Mouse (Mus musculus) hindbrain, embryonic 14.5 days (tissue): ENCODE data around the gene Thap2. TPM values are rescaled to one million over a fixed set of nuclear protein-coding genes. Genes with fewer than 3 reads are reported as not detected.

Source experiments
- ATAC-seq: fragments of 200-750 bp; cut with Nextera tagmentation; 2 replicates; pipeline ENCODE4 v1.8.0; 2017; ENCODE audit warnings: moderate number of reproducible peaks, mild to moderate bottlenecking, moderate TSS enrichment, moderate library complexity; ENCODE audit not compliant: low FRiP score
- DNase-seq: peaks from one replicate; pipeline ENCODE4 v3.0.0-alpha.2; 2015; ENCODE audit warnings: low spot score
- H3K27ac ChIP-seq: fragments of 300-500 bp; sonication (generic); 2 replicates; pipeline ENCODE4 v1.5.1; 2014; ENCODE audit warnings: mild to moderate bottlenecking, moderate library complexity
- H3K27me3 ChIP-seq: fragments of 300-500 bp; sonication (generic); 2 replicates; pipeline ENCODE4 v1.6.1; 2014; ENCODE audit warnings: mild to moderate bottlenecking, low read length, mixed read lengths; ENCODE audit not compliant: control insufficient read depth, insufficient read depth
- H3K36me3 ChIP-seq: fragments of 300-500 bp; sonication (generic); replicated peaks from 2 replicates; pipeline ENCODE4 v1.6.1; 2014; ENCODE audit not compliant: control insufficient read depth, insufficient read depth
- H3K4me1 ChIP-seq: fragments of 300-500 bp; sonication (generic); replicated peaks from 2 replicates; pipeline ENCODE4 v1.6.1; 2014; ENCODE audit warnings: antibody characterized with exemption, low read length, mixed read lengths; ENCODE audit not compliant: control insufficient read depth, insufficient read depth
- H3K4me2 ChIP-seq: fragments of 300-500 bp; sonication (generic); replicated peaks from 2 replicates; pipeline ENCODE4 v1.6.1; 2014; ENCODE audit warnings: mild to moderate bottlenecking, moderate library complexity
- H3K4me3 ChIP-seq: fragments of 300-500 bp; sonication (generic); replicated peaks from 2 replicates; pipeline ENCODE4 v1.5.1; 2014; ENCODE audit warnings: mild to moderate bottlenecking, low read length
- H3K9ac ChIP-seq: fragments of 300-500 bp; sonication (generic); 2 replicates; pipeline ENCODE4 v1.6.1; 2014
- H3K9me3 ChIP-seq: fragments of 300-500 bp; sonication (generic); 2 replicates; pipeline ENCODE4 v1.6.1; 2016; ENCODE audit warnings: low read length; ENCODE audit not compliant: control insufficient read depth
- WGBS: fragments of 180-500 bp; shearing (Covaris S2); extraction: QIAGEN DNeasy Blood & Tissue Kit; methylation state at CpG from one replicate; pipeline ENCODE4 v1.1.7; 2014; 5-methylcytosine and 5-hydroxymethylcytosine counted together
- polyA plus RNA-seq: library from polyadenylated mRNA; unstranded; fragments of >200 nt; fragmentation: Nextera tagmentation; extraction: Ambion mirVana; gene quantifications from 2 replicates; pipeline ENCODE4 v1.2.1, GENCODE M21; 2014

Gene Thap2
- polyA plus RNA-seq, 1 experiment from 2014 or later = 16.5 TPM

DNA sequence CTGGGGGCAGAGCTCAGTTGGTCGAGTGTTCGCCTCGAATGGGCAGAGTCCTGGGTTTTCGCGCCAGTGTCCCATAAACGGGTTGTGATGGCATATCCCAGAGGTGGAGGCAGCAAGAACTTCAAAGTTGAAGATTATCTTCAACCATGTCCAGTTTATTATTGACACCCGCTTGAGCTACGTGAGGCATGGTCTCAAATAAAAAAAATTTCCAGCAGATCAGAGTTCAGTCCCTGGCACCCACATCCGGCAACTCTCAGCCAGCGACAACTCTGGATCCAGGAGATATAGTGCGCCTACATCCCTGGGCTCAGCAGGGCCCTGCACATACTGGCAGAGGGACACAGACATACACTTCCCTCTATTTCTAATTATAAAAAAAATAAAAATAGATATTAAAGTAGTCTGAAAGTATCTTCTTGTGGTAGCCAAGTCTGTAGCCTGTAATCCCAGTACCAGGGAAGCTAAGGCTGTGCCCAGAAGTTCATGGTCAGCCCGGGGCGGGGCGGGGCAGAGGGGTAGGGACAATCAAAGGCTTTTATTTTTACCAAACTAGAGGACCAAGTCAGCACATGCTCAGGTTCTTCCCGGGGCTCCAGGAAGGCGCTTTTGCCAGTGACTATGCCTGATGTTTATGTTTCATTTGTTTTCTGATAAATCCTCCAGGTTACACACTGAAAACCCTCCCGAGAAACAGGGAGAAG, 25.9 kb downstream of the Thap2 start:
- Histone ChIP-seq H3K4me3 (no peak overlapping the region), H3K36me3 (peaks cover 31% of the 10 kb centered on the region), H3K27ac (no peak overlapping the region), H3K27me3 (no peaks in the 10 kb centered on the region), H3K9ac (no peak overlapping the region), H3K9me3 (no peaks in the 10 kb centered on the region), H3K4me2 (no peak overlapping the region), H3K4me1 (peaks cover 23% of the 10 kb centered on the region; the same call in 1 of the 2 replicates)
- WGBS = 93% methylated on average over 17 of the region's 17 CpGs
- no peak for DNase-seq
- no peak for ATAC-seq

DNA sequence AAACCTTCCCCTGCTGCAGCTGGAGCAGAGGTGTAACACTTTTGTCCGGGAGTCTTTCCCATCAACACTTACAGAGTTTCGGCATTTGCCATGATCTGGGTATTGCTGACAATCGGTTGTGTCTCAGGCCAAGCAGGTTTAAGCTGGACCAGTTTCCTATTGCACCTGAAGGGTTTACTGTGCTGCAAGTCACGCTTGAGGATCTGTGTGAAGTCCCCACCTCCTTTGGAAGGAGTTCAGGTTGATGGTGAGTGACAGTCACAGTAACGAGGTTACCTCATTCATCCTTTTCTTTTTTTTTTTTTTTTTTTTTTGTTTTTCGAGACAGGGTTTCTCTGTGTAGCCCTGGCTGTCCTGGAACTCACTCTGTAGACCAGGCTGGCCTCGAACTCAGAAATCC, 28.1 kb downstream of the Thap2 start:
- no peak overlapping the region for H3K9ac ChIP-seq
- H3K4me3 ChIP-seq = no peak overlapping the region
- H3K27ac ChIP-seq = no peak overlapping the region
- H3K4me2 ChIP-seq = no peak overlapping the region
- no peak for ATAC-seq
- WGBS = 91% methylated on average over 6 of the region's 7 CpGs
- DNase-seq = no peak
- H3K9me3 ChIP-seq = no peaks in the 10 kb centered on the region
- no peaks in the 10 kb centered on the region for H3K27me3 ChIP-seq
- peaks cover 31% of the 10 kb centered on the region for H3K36me3 ChIP-seq
- H3K4me1 ChIP-seq = peaks cover 13% of the 10 kb centered on the region; the same call in 1 of the 2 replicates

DNA sequence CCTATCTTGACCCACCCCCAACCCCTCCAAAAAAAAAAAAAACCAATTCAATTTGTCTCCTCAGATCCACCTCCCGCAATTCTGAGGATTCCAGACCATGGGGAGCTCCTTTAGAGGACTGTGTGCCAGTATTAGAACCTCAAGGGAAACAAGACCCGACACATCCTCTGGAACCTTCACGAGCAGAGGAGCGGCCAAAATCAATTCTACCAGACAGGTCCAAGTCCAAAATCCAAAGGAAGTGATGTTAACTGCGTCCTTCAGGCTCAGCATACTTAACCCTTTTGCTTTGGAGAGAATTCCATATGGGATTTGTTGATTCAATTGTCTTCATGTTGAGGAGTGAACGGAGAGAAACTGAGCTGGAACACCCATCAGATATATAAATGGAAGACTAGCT, 29.2 kb downstream of the Thap2 start:
- ATAC-seq (no peak), DNase-seq (no peak)
- Histone ChIP-seq H3K27ac (no peak overlapping the region), H3K36me3 (peaks cover 31% of the 10 kb centered on the region), H3K27me3 (no peaks in the 10 kb centered on the region), H3K9ac (no peak overlapping the region), H3K4me2 (no peak overlapping the region), H3K9me3 (no peaks in the 10 kb centered on the region), H3K4me1 (peaks cover 2% of the 10 kb centered on the region; the same call in 1 of the 2 replicates), H3K4me3 (no peak overlapping the region)
- WGBS = 94% methylated on average over 6 of the region's 6 CpGs

DNA sequence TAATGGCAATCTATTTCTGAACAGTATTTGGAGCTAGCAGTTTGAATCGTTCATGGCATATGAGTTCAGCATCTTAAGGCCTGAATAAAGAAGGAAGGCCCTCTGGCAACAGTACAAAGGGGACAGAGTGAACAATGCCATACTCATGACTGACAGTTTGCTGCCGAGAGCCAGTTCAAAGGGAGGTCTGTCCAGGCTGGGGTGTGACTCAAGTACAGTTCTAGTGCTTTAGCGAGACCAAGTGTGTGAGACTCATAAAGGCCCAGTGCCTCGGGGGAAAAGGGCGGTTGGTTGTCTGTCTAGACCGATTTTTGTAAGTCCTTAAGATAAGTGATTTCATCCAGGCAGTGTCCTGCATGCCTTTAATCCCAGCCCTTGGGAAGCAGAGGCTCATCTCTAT, 29.7 kb downstream of the Thap2 start:
- Histone ChIP-seq H3K4me3 (no peak overlapping the region), H3K9me3 (no peaks in the 10 kb centered on the region), H3K4me2 (no peak overlapping the region), H3K9ac (no peak overlapping the region), H3K36me3 (peaks cover 31% of the 10 kb centered on the region), H3K27me3 (no peaks in the 10 kb centered on the region), H3K27ac (no peak overlapping the region), H3K4me1 (no peaks in the 10 kb centered on the region)
- WGBS = 51% methylated on average over 6 of the region's 6 CpGs
- DNase-seq = no peak
- ATAC-seq = no peak

DNA sequence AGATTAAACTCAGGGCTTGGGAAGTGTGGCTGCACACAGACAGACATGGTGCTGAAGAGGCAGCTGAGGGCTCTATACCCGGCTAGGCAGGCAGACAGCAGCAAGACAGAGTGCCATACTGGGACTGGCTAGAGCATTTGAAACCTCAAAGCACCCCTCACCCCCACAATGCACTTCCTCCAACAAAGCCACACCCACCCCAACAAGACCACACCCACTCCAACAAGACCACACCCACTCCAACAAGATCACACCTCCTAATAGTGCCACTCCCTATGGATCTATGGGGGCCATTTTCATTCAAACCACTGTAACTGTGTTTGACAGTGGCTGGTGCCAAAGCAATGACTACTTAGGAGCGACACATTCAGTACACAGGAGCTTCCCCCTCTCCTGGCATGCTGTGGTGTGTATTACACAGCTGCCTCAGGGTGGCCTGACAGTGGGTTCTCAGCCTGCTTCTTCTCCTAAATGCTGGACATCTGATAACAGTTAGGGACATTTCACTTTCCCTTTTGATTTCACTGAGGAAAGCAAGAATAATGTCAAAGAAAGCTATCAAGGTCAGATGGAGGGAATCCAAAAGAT, 33.3 kb downstream of the Thap2 start:
- 74% methylated on average over 2 of the region's 2 CpGs for WGBS

DNA sequence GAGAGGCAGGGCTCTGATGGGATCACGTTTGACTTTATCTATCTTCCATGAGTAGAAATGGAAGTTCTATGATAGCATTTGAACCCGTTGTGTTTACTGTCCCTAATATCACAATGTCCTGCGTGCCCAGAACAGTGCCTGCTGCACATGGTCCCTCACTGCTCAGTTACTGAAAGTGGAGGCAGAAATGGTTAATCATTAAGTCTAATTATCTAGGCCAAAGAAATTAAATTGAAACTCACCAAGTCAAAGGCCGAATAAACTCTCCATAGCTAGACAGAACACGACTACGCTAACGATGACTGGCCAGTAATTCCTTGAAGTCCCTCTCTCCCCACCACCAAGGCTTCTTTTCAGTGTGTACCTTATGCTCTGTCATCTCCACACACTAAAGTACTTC, 34.7 kb downstream of the Thap2 start:
- Histone ChIP-seq H3K27ac (no peak overlapping the region), H3K4me2 (no peak overlapping the region), H3K9ac (no peak overlapping the region), H3K4me3 (no peak overlapping the region), H3K4me1 (no peaks in the 10 kb centered on the region), H3K9me3 (no peaks in the 10 kb centered on the region), H3K27me3 (no peaks in the 10 kb centered on the region), H3K36me3 (peaks cover 22% of the 10 kb centered on the region)
- DNase-seq (no peak), ATAC-seq (no peak)
- WGBS = 91% methylated on average over 7 of the region's 7 CpGs

More for the DNA sequence above, 33.3 kb downstream of the Thap2 start:
- Histone ChIP-seq H3K4me3 (no peak overlapping the region), H3K27me3 (no peaks in the 10 kb centered on the region), H3K27ac (no peak overlapping the region), H3K4me2 (no peak overlapping the region), H3K4me1 (no peaks in the 10 kb centered on the region), H3K36me3 (peaks cover 21% of the 10 kb centered on the region), H3K9ac (no peak overlapping the region), H3K9me3 (no peaks in the 10 kb centered on the region)
- no peak for DNase-seq
- ATAC-seq = no peak

DNA sequence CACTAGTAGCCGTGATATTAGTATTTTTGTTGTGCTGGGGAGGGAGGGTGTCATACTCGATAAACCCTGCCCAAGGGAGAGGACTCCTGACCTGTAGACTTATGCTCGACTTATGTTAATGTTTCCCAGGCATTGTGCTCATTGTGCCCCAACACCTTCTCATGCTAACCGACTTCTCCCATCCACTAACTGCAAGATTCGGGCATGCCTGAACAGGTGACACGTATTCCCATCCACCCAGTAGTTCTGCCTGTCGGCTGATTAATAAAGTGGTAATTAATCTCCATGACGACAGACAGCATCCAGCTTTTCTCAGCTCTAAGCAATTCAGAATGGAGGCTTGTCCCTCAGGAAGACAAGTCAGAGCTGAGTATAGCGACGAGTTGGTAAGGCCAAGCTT, 35.2 kb downstream of the Thap2 start:
- WGBS = 65% methylated on average over 10 of the region's 10 CpGs
- Histone ChIP-seq H3K9me3 (no peaks in the 10 kb centered on the region), H3K4me2 (no peak overlapping the region), H3K9ac (no peak overlapping the region), H3K36me3 (peaks cover 24% of the 10 kb centered on the region), H3K27ac (no peak overlapping the region), H3K4me3 (no peak overlapping the region), H3K4me1 (no peaks in the 10 kb centered on the region), H3K27me3 (no peaks in the 10 kb centered on the region)
- peak; percentile 51; the same call in 1 of the 2 replicates for ATAC-seq
- DNase-seq = no peak

DNA sequence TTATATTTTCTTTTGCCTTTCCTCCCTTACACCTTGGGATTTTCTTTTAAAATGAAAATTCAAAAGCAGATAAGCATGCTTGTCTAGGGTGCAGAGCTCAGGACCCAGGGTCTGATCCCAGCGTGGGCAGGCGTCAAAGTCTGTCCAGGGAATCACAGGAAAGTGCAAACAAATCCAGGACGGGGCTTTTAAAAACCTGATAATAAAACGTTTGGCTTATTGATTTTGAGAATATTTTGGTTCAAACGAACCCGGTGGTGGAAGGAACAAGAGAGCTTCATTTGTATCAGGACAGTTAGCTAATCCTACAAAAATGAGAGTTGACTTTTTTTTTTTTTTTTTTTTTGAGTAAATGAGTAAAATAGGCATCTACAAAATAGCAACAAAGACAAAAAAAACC, 36.1 kb downstream of the Thap2 start:
- H3K36me3 ChIP-seq = peaks cover 31% of the 10 kb centered on the region
- no peak for ATAC-seq
- H3K4me1 ChIP-seq = no peaks in the 10 kb centered on the region
- no peak overlapping the region for H3K4me2 ChIP-seq
- no peak for DNase-seq
- H3K27ac ChIP-seq = no peak overlapping the region
- no peaks in the 10 kb centered on the region for H3K27me3 ChIP-seq
- no peaks in the 10 kb centered on the region for H3K9me3 ChIP-seq
- WGBS = 87% methylated on average over 6 of the region's 6 CpGs
- no peak overlapping the region for H3K9ac ChIP-seq
- H3K4me3 ChIP-seq = no peak overlapping the region

DNA sequence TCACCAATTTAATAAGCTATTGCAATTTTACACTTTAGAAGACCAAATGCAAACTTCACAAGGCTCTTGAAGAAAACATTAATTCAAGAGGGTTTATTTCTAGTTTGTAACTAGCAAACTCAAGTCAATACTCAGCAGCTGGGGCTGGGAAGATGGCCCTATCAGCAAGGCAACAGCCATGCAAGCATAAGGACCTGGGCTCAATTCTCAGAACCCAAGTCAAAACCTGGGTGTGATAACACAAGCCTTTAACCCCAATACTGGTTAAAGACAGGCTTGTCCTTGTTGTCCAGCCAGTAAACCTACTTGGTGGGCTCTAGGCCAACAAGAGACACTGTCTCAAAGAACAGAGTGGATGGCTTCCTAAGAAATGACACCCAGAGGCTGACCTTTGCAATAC, 37.8 kb downstream of the Thap2 start:
- Histone ChIP-seq H3K4me1 (no peaks in the 10 kb centered on the region), H3K36me3 (peaks cover 46% of the 10 kb centered on the region), H3K9me3 (no peaks in the 10 kb centered on the region), H3K27ac (no peak overlapping the region), H3K4me2 (no peak overlapping the region), H3K4me3 (no peak overlapping the region), H3K9ac (no peak overlapping the region), H3K27me3 (no peaks in the 10 kb centered on the region)
- no peak for ATAC-seq
- no peak for DNase-seq
